In the genomic region with DNA sequence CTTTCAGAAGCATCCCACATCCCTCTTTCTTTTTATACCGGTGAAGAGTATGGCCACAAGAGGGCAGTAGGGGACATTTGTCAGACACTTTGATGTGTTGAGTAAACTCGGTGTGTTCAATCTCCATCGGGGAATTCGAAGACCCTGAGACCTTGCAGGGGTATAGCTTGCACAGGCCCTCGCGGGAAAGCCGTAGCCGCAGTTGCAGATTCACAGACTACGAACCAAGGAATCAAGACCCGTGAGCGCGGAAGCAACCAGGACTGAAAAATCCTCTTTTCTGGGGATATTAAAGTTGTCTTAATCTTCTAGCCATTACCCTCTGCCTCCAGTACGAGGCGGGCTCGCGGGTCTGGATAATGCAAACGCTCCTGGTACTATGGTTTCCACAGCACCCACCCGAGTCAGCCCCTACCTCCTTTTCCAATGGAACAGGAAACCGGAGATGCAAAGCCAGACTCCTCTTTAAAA, we compare ENCODE assay signal across 8 mouse cellular contexts. TPM values are rescaled to one million over a fixed set of nuclear protein-coding genes. Genes with fewer than 3 reads are reported as not detected.
DNase-seq lines count a peak whose midpoint lies in the region; ATAC-seq and TF ChIP-seq lines count a peak whose summit lies in the region.

No protein-coding gene starts in this region.

- H3K27ac ChIP-seq in embryonic fibroblast, embryonic 13.5 days (ENCODE audit: insufficient read depth, low read length), result no peak overlapping the region
- no peak overlapping the region for H3K27ac ChIP-seq in heart, embryonic 12.5 days (ENCODE audit: poor library complexity, severe bottlenecking)
- H3K27ac ChIP-seq in kidney, embryonic 16.5 days (ENCODE audit: low read length), result no peak overlapping the region
- H3K27ac ChIP-seq in liver, adult 2 months (replicated peaks; ENCODE audit: insufficient read depth, low read depth, low read length), result no peak overlapping the region
- H3K27ac ChIP-seq in stomach, postnatal 0 days (replicated peaks), result no peak overlapping the region

- no peaks in the 10 kb centered on the region for H3K27me3 ChIP-seq in heart, embryonic 12.5 days (replicated peaks)
- peaks cover 2% of the 10 kb centered on the region; the same call in 1 of the 2 replicates for H3K27me3 ChIP-seq in kidney, embryonic 16.5 days (ENCODE audit: insufficient read depth, low read length)
- no peaks in the 10 kb centered on the region for H3K27me3 ChIP-seq in liver, adult 2 months (ENCODE audit: control insufficient read depth, insufficient read depth, low read length)
- no peaks in the 10 kb centered on the region for H3K27me3 ChIP-seq in stomach, postnatal 0 days (ENCODE audit: control insufficient read depth, insufficient read depth, low read length)

- TF ChIP-seq EP300 in stomach, postnatal 0 days (optimal IDR thresholded peaks at IDR 0.05), result no peak

- 0 out of 2 replicates have a peak, but pooled peaks cover 2% of the 10 kb centered on the region for H3K4me1 ChIP-seq in embryonic fibroblast, embryonic 13.5 days (ENCODE audit: control insufficient read depth, insufficient read depth, low read length)
- H3K4me1 ChIP-seq in heart, embryonic 12.5 days (replicated peaks), result peaks cover 38% of the 10 kb centered on the region
- peaks cover 32% of the 10 kb centered on the region for H3K4me1 ChIP-seq in kidney, embryonic 16.5 days (ENCODE audit: insufficient read depth, low read length)
- H3K4me1 ChIP-seq in liver, adult 2 months (ENCODE audit: control insufficient read depth, insufficient read depth, low read length), result peaks cover 13% of the 10 kb centered on the region
- H3K4me1 ChIP-seq in stomach, postnatal 0 days (replicated peaks; ENCODE audit: control insufficient read depth, insufficient read depth), result peaks cover 2% of the 10 kb centered on the region; the same call in 1 of the 2 replicates

- 0 out of 2 replicates have a peak, but pooled peaks have one; percentile 30 for ATAC-seq in heart, embryonic 12.5 days (ENCODE audit: insufficient number of reproducible peaks, low FRiP score)
- ATAC-seq in kidney, embryonic 16.5 days (ENCODE audit: low FRiP score, low TSS enrichment), result peak; percentile 21; the same call in 1 of the 2 replicates
- no peak; the same call in 1 of the 2 replicates for ATAC-seq in stomach, postnatal 0 days (ENCODE audit: low FRiP score, low TSS enrichment)

- H3K4me2 ChIP-seq in heart, embryonic 12.5 days, result peak overlapping the region; percentile 85
- H3K4me2 ChIP-seq in kidney, embryonic 16.5 days (replicated peaks; ENCODE audit: low read depth, low read length), result peak overlapping the region; percentile 93
- peak overlapping the region; percentile 95 for H3K4me2 ChIP-seq in stomach, postnatal 0 days (replicated peaks; ENCODE audit: low read depth)

- H3K9me3 ChIP-seq in heart, embryonic 12.5 days (replicated peaks), result no peaks in the 10 kb centered on the region
- H3K9me3 ChIP-seq in kidney, embryonic 16.5 days (ENCODE audit: low read length), result no peaks in the 10 kb centered on the region
- no peaks in the 10 kb centered on the region for H3K9me3 ChIP-seq in stomach, postnatal 0 days (ENCODE audit: control insufficient read depth, low read length)

- TF ChIP-seq CTCF in embryonic fibroblast, embryonic 13.5 days (IDR thresholded peaks at IDR 0.05; ENCODE audit: borderline replicate concordance, insufficient read depth, low read length), result no peak
- peak; percentile 39 for TF ChIP-seq CTCF in liver, adult 2 months (IDR thresholded peaks at IDR 0.05; ENCODE audit: low read depth, low read length)
- peak; percentile 79 for TF ChIP-seq CTCF in stomach, postnatal 0 days (IDR thresholded peaks at IDR 0.05; ENCODE audit: low read depth)

- no peaks in the 10 kb centered on the region for H3K36me3 ChIP-seq in heart, embryonic 12.5 days
- no peaks in the 10 kb centered on the region for H3K36me3 ChIP-seq in kidney, embryonic 16.5 days (ENCODE audit: insufficient read depth, low read length)
- no peaks in the 10 kb centered on the region for H3K36me3 ChIP-seq in liver, adult 2 months (ENCODE audit: control insufficient read depth, insufficient read depth, low read length)
- H3K36me3 ChIP-seq in stomach, postnatal 0 days (ENCODE audit: control insufficient read depth, insufficient read depth, low read length), result no peaks in the 10 kb centered on the region

- WGBS in heart, embryonic 12.5 days, result 2% methylated on average over 19 of the region's 19 CpGs
- WGBS in kidney, embryonic 16.5 days, result 2% methylated on average over 19 of the region's 19 CpGs
- 2% methylated on average over 19 of the region's 19 CpGs for WGBS in liver, adult 2 months
- 2% methylated on average over 19 of the region's 19 CpGs for WGBS in stomach, postnatal 0 days

- H3K79me2 ChIP-seq in liver, adult 2 months (ENCODE audit: control insufficient read depth, insufficient read depth, low read length), result peaks cover 12% of the 10 kb centered on the region; the same call in 1 of the 2 replicates

- no peak overlapping the region for H3K9ac ChIP-seq in heart, embryonic 12.5 days
- H3K9ac ChIP-seq in kidney, embryonic 16.5 days (replicated peaks; ENCODE audit: low read length), result peak overlapping the region; percentile 66; the same call in 1 of the 2 replicates
- no peak overlapping the region; the same call in 1 of the 2 replicates for H3K9ac ChIP-seq in liver, adult 2 months (ENCODE audit: low read depth, low read length)
- H3K9ac ChIP-seq in stomach, postnatal 0 days (ENCODE audit: low read length), result peak overlapping the region; percentile 88

- TF ChIP-seq POLR2A in embryonic fibroblast, embryonic 13.5 days (IDR thresholded peaks at IDR 0.05; ENCODE audit: low read depth, low read length), result no peak
- no peak for TF ChIP-seq POLR2A in liver, adult 2 months (IDR thresholded peaks at IDR 0.05; ENCODE audit: extremely low read depth, insufficient read depth, low read length)

- peak; percentile 2 for DNase-seq in A20 (ENCODE audit: low read depth, low spot score)
- DNase-seq in brain, embryonic 18.5 days (ENCODE audit: low read depth, low spot score), result peak; percentile 80
- DNase-seq in liver, adult 2 months (ENCODE audit: extremely low read depth, low read depth, low spot score), result peak; percentile 75
- peak; percentile 3 for DNase-seq in naive thymus-derived CD4-positive, alpha-beta T cell, adult 2 months (ENCODE audit: low read depth)
- DNase-seq in stomach, postnatal 0 days (ENCODE audit: low spot score), result peak; percentile 75

- peak overlapping the region; percentile 71 for H3K4me3 ChIP-seq in embryonic fibroblast, embryonic 13.5 days (ENCODE audit: insufficient read depth, low read length)
- peak overlapping the region; percentile 80 for H3K4me3 ChIP-seq in heart, embryonic 12.5 days
- H3K4me3 ChIP-seq in kidney, embryonic 16.5 days (ENCODE audit: low read length), result peak overlapping the region; percentile 55
- no peak overlapping the region for H3K4me3 ChIP-seq in liver, adult 2 months (ENCODE audit: insufficient read depth, low read depth, low read length)
- peak overlapping the region; percentile 92 for H3K4me3 ChIP-seq in stomach, postnatal 0 days (ENCODE audit: low read depth, low read length)

RNA-seq across cellular contexts. Expression of gene Plxna2, which starts 0.9 kb away (rescaled TPM):
- polyA plus RNA-seq in embryonic fibroblast, embryonic 13.5 days (2011; ENCODE audit: insufficient read length, low read depth, missing spikeins), result 6.8 and 12.9 TPM in 2 replicates
- 8.0 and 9.5 TPM in 2 replicates for polyA plus RNA-seq in heart, embryonic 12.5 days (2016; fragmentation: Nextera tagmentation; extraction: Ambion mirVana)
- 6.0 and 6.7 TPM in 2 replicates for polyA plus RNA-seq in kidney, embryonic 16.5 days (2015; fragmentation: Nextera tagmentation; extraction: Ambion mirVana)
- total RNA-seq in liver, adult 2 months (2014; rRNA removed), result 6.7 and 12.1 TPM in 2 replicates
- polyA plus RNA-seq in liver, adult 2 months (2012; rRNA removed), result 6.6 and 8.6 TPM in 2 replicates
- 3.4 and 3.5 TPM in 2 replicates for polyA plus RNA-seq in stomach, postnatal 0 days (2015; fragmentation: Nextera tagmentation; extraction: Ambion mirVana)

Comparison
In these comparisons a context has a peak if more than half of its experiments do, and no peak if none do; other contexts are left out.
1. DNase-seq: peak in every context shown above with its lines; median percentile 80 in brain, embryonic 18.5 days; 75 in liver, adult 2 months; 75 in stomach, postnatal 0 days; 3 in naive thymus-derived CD4-positive, alpha-beta T cell, adult 2 months; 2 in A20.
2. H3K9ac ChIP-seq: peak in kidney, embryonic 16.5 days (single experiment) and stomach, postnatal 0 days (single experiment); none in heart, embryonic 12.5 days (single experiment) and liver, adult 2 months (single experiment).
3. Peak in every context shown above with its lines, with median percentiles within 50 percentile points of each other: H3K4me2 ChIP-seq.